Mouse (Mus musculus) midbrain, embryonic 13.5 days (tissue): ENCODE measurements around the gene Pgam2. TPM values are rescaled to one million over a fixed set of nuclear protein-coding genes. Genes with fewer than 3 reads are reported as not detected.

ENCODE experiments used
- ATAC-seq: fragments of 200-750 bp; cut with Nextera tagmentation; 2 replicates; pipeline ENCODE4 v1.8.0; 2017; ENCODE audit warnings: mild to moderate bottlenecking, moderate TSS enrichment, moderate library complexity
- H3K27ac ChIP-seq: fragments of 300-500 bp; sonication (generic); 2 replicates; pipeline ENCODE4 v1.5.1; 2015; ENCODE audit warnings: inconsistent platforms, mild to moderate bottlenecking, moderate library complexity
- H3K27me3 ChIP-seq: fragments of 300-500 bp; sonication (generic); 2 replicates; pipeline ENCODE4 v1.6.1; 2015; ENCODE audit warnings: mild to moderate bottlenecking, inconsistent platforms
- H3K36me3 ChIP-seq: fragments of 300-500 bp; sonication (generic); 2 replicates; pipeline ENCODE4 v1.6.1; 2015; ENCODE audit warnings: mild to moderate bottlenecking, inconsistent platforms
- H3K4me1 ChIP-seq: fragments of 300-500 bp; sonication (generic); replicated peaks from 2 replicates; pipeline ENCODE4 v1.6.1; 2015; ENCODE audit warnings: inconsistent platforms
- H3K4me2 ChIP-seq: fragments of 300-500 bp; sonication (generic); replicated peaks from 2 replicates; pipeline ENCODE4 v1.6.1; 2015; ENCODE audit warnings: moderate library complexity, mild to moderate bottlenecking, inconsistent platforms
- H3K4me3 ChIP-seq: fragments of 300-500 bp; sonication (generic); replicated peaks from 2 replicates; pipeline ENCODE4 v1.5.1; 2015; ENCODE audit warnings: mild to moderate bottlenecking, inconsistent platforms
- H3K9ac ChIP-seq: fragments of 300-500 bp; sonication (generic); replicated peaks from 2 replicates; pipeline ENCODE4 v1.6.1; 2015; ENCODE audit warnings: mild to moderate bottlenecking, inconsistent platforms
- H3K9me3 ChIP-seq: fragments of 300-500 bp; sonication (generic); 2 replicates; pipeline ENCODE4 v1.6.1; 2016; ENCODE audit warnings: mild to moderate bottlenecking, inconsistent platforms
- WGBS: fragments of 180-500 bp; shearing (Covaris S2); methylation state at CpG from one replicate; pipeline ENCODE4 v1.1.7; 2015; 5-methylcytosine and 5-hydroxymethylcytosine counted together
- polyA plus RNA-seq: library from polyadenylated mRNA; unstranded; fragments of >200 nt; fragmentation: Nextera tagmentation; extraction: Ambion mirVana; gene quantifications from 2 replicates; pipeline ENCODE4 v1.2.1, GENCODE M21; 2015

Gene Pgam2
- 2.3 and 2.6 TPM in 2 replicates for polyA plus RNA-seq

GRCm38 (mm10) chr11:5803551-5803981, at the start of gene Pgam2:
Pgam2 (minus strand) TSS chr11:5803733.
- Histone ChIP-seq H3K9ac (no peak within 1 kb of the TSS), H3K27me3 (no peaks in the 10 kb centered on the region)

DNA sequence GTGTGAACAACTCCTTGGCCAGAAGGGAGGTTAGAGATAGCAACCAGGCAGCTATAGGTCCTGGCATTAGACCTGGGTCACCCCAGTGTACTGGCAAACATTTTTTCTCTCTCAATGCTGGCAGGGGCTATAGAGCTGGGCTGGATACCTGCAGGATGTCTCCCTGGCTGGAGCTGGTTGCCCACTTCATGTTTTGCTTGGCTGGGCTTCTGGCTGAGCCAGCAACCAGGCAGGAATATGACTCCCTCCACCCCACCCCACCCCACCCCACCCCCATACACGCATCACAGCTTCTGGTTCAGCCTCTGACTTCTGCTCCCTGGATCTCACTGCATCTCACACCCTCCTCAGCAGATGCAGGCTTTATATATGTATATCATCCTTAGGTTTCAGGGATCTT, 48.8 kb upstream of the Pgam2 start:
- no peak for ATAC-seq
- Histone ChIP-seq H3K4me1 (peaks cover 9% of the 10 kb centered on the region), H3K36me3 (no peaks in the 10 kb centered on the region), H3K9me3 (no peaks in the 10 kb centered on the region), H3K27me3 (no peaks in the 10 kb centered on the region), H3K4me2 (no peak overlapping the region), H3K4me3 (no peak overlapping the region), H3K27ac (no peak overlapping the region), H3K9ac (no peak overlapping the region)
- 60% methylated on average over 1 of the region's 1 CpGs for WGBS

More at GRCm38 (mm10) chr11:5803551-5803981, at the start of gene Pgam2:
- no peak within 1 kb of the TSS for H3K4me2 ChIP-seq
- peaks cover 29% of the 10 kb centered on the region for H3K36me3 ChIP-seq
- peaks cover 10% of the 10 kb centered on the region; the same call in 1 of the 2 replicates for H3K4me1 ChIP-seq
- H3K27ac ChIP-seq = no peak within 1 kb of the TSS
- no peaks in the 10 kb centered on the region for H3K9me3 ChIP-seq
- WGBS = 55% methylated on average over 8 of the region's 8 CpGs
- no peak within 1 kb of the TSS for H3K4me3 ChIP-seq
- ATAC-seq = 0 out of 2 replicates have a peak, but pooled peaks have one; percentile 2

- peaks cover 9% of the 10 kb centered on the region for H3K4me1 ChIP-seq
- H3K4me2 ChIP-seq = no peak overlapping the region
- H3K27me3 ChIP-seq = no peaks in the 10 kb centered on the region
- 68% methylated on average over 4 of the region's 4 CpGs for WGBS
- no peak for ATAC-seq
- H3K36me3 ChIP-seq = no peaks in the 10 kb centered on the region
- H3K9me3 ChIP-seq = no peaks in the 10 kb centered on the region
- no peak overlapping the region for H3K4me3 ChIP-seq
- H3K9ac ChIP-seq = no peak overlapping the region
- no peak overlapping the region for H3K27ac ChIP-seq
These were observed 47.6 kb upstream of the Pgam2 start for GRCm38 (mm10) chr11:5851021-5851736.

DNA sequence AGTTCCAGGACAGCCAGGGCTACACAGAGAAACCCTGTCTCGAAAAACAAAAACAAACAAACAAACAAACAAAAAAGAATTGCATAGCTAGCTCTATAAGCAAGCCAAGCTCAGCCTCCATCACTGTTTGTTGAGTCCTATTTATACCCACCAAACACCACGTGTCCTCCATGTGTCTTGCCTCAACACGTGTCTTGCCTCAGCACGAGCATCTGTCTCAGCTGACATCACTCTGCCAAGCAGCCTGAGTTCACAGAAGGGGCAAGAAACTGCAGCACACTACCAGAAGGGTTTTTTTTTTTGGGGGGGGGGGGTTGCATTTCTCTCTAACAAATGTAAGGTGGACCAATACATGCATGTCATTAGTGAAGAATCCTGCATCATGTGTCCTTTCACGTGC, 46.9 kb upstream of the Pgam2 start:
- Histone ChIP-seq H3K4me1 (peaks cover 9% of the 10 kb centered on the region), H3K27ac (no peak overlapping the region), H3K4me2 (no peak overlapping the region), H3K27me3 (no peaks in the 10 kb centered on the region), H3K9ac (no peak overlapping the region), H3K4me3 (no peak overlapping the region), H3K36me3 (no peaks in the 10 kb centered on the region), H3K9me3 (no peaks in the 10 kb centered on the region)
- 83% methylated on average over 5 of the region's 5 CpGs for WGBS
- ATAC-seq = no peak

DNA sequence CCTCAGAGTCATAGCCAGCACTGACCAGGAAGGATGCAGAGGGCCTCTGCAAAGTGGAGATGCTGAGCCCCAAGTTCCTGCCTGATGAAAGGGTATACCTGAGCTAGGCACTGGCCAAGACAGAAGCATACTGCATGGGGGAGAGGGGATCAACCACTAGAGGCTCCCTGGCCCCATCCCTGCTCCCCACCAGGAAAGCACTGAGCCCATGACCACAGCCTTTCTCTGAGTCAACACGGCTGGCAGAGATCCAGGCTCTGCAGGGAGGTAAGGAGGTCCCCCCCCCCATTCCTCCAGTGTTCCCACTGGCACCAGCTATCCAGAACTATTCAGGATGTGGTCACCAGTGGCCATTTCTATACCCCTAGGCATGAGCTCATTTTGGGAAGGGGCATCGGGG, 45.8 kb upstream of the Pgam2 start:
- H3K4me2 ChIP-seq = no peak overlapping the region
- no peaks in the 10 kb centered on the region for H3K36me3 ChIP-seq
- H3K9ac ChIP-seq = 0 out of 2 replicates have a peak overlapping the region, but pooled peaks have one; percentile 1
- WGBS = 44% methylated on average over 1 of the region's 2 CpGs
- H3K4me1 ChIP-seq = peaks cover 9% of the 10 kb centered on the region
- no peak overlapping the region for H3K27ac ChIP-seq
- no peaks in the 10 kb centered on the region for H3K27me3 ChIP-seq
- H3K9me3 ChIP-seq = no peaks in the 10 kb centered on the region
- no peak; the same call in 1 of the 2 replicates for ATAC-seq
- H3K4me3 ChIP-seq = no peak overlapping the region

- no peaks in the 10 kb centered on the region for H3K27me3 ChIP-seq
- H3K36me3 ChIP-seq = no peaks in the 10 kb centered on the region
- no peak overlapping the region for H3K4me2 ChIP-seq
- peak; percentile 74 for ATAC-seq
- no peaks in the 10 kb centered on the region for H3K9me3 ChIP-seq
- H3K4me1 ChIP-seq = peaks cover 9% of the 10 kb centered on the region
- 38% methylated on average over 6 of the region's 6 CpGs for WGBS
- no peak overlapping the region for H3K4me3 ChIP-seq
- H3K9ac ChIP-seq = no peak overlapping the region; the same call in 1 of the 2 replicates
- H3K27ac ChIP-seq = no peak overlapping the region
These were observed 45.2 kb upstream of the Pgam2 start for GRCm38 (mm10) chr11:5848741-5849140.

DNA sequence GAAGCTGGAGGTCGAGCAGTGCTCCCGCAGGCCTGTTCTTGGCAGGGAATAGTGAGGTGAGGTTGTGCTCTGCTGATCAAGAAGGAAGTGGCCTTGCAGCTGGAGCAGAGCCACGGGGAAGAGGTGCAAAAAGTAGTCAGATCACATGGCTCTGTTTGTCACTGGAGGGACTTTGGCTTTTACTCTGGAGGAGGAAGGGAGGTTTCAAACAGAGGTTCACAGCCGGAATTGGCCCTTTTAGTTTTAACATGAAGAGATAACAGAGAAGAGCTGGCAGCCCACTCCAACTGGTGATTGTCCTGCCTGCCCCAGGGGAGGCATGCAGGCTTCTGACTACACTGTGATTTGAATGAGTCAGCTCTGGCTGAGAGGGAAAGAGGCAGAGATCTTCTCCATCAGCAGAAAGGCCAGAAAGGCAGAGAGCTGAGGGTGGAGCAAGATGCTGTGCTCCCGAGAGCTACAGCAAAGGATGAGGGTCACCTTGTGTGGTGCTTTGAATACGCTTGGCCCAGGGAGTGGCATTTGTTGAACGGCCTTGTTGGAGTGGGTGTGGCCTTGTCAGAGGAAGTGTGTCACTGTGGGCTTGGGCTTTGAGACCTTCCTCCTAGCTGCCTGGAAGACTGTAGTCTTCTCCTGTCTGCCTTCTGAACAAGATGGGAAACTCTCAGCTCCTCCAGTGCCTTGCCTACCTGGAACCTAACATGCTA, 43.3 kb upstream of the Pgam2 start:
- Histone ChIP-seq H3K4me2 (no peak overlapping the region), H3K27ac (no peak overlapping the region), H3K4me3 (no peak overlapping the region), H3K9ac (no peak overlapping the region), H3K4me1 (peaks cover 9% of the 10 kb centered on the region), H3K9me3 (no peaks in the 10 kb centered on the region), H3K27me3 (no peaks in the 10 kb centered on the region), H3K36me3 (no peaks in the 10 kb centered on the region)
- no peak for ATAC-seq
- WGBS = 78% methylated on average over 7 of the region's 7 CpGs

GRCm38 (mm10) chr11:5843131-5843530, 39.6 kb upstream of the Pgam2 start:
- Histone ChIP-seq H3K9me3 (no peaks in the 10 kb centered on the region), H3K4me3 (no peak overlapping the region), H3K4me2 (no peak overlapping the region), H3K36me3 (no peaks in the 10 kb centered on the region), H3K27me3 (no peaks in the 10 kb centered on the region), H3K4me1 (0 out of 2 replicates have a peak, but pooled peaks cover 2% of the 10 kb centered on the region), H3K9ac (no peak overlapping the region), H3K27ac (no peak overlapping the region)
- ATAC-seq = no peak
- WGBS = 91% methylated on average over 3 of the region's 3 CpGs

- Histone ChIP-seq H3K36me3 (no peaks in the 10 kb centered on the region), H3K9ac (no peak overlapping the region), H3K4me1 (peaks cover 10% of the 10 kb centered on the region), H3K27ac (no peak overlapping the region), H3K4me3 (no peak overlapping the region), H3K9me3 (no peaks in the 10 kb centered on the region), H3K27me3 (no peaks in the 10 kb centered on the region), H3K4me2 (no peak overlapping the region)
- ATAC-seq = no peak
- WGBS = 97% methylated on average over 2 of the region's 2 CpGs
These were observed 38.2 kb upstream of the Pgam2 start for GRCm38 (mm10) chr11:5841751-5842150.

- no peak for ATAC-seq
- no peaks in the 10 kb centered on the region for H3K27me3 ChIP-seq
- H3K4me3 ChIP-seq = no peak overlapping the region
- 75% methylated on average over 7 of the region's 7 CpGs for WGBS
- no peaks in the 10 kb centered on the region for H3K9me3 ChIP-seq
- H3K27ac ChIP-seq = no peak overlapping the region
- H3K4me2 ChIP-seq = no peak overlapping the region
- H3K4me1 ChIP-seq = peaks cover 16% of the 10 kb centered on the region
- H3K9ac ChIP-seq = no peak overlapping the region
- H3K36me3 ChIP-seq = no peaks in the 10 kb centered on the region
These were observed 36.8 kb upstream of the Pgam2 start for GRCm38 (mm10) chr11:5840346-5840745.

GRCm38 (mm10) chr11:5837251-5838246, 34.0 kb upstream of the Pgam2 start, which contains the start of gene Polm:
Polm (minus strand) TSS chr11:5838016.
- Histone ChIP-seq H3K4me3 (peak within 1 kb of the TSS; percentile 62), H3K4me2 (peak within 1 kb of the TSS; percentile 80), H3K4me1 (peaks cover 16% of the 10 kb centered on the region), H3K9ac (peak within 1 kb of the TSS; percentile 76), H3K27ac (peak within 1 kb of the TSS; percentile 64), H3K27me3 (no peaks in the 10 kb centered on the region), H3K36me3 (peaks cover 20% of the 10 kb centered on the region), H3K9me3 (no peaks in the 10 kb centered on the region)
- WGBS = under 1% methylated on average over 62 of the region's 63 CpGs
- peak; percentile 97 for ATAC-seq
